Mouse (Mus musculus) forebrain, embryonic 12.5 days (tissue): ENCODE measurements around the gene Gm21149. TPM values are rescaled to one million over a fixed set of nuclear protein-coding genes. Genes with fewer than 3 reads are reported as not detected.
"Not testable (repeated sequence)": the region's sequence is repeated elsewhere in the genome, so short reads cannot be mapped to it uniquely, and the experiment has no call there.

Source experiments
- ATAC-seq: fragments of 200-750 bp; cut with Nextera tagmentation; 2 replicates; pipeline ENCODE4 v1.8.0; 2017; ENCODE audit warnings: moderate TSS enrichment; ENCODE audit not compliant: low FRiP score
- H3K27ac ChIP-seq: fragments of 300-500 bp; sonication (generic); 2 replicates; pipeline ENCODE4 v1.5.1; 2016; ENCODE audit warnings: mild to moderate bottlenecking
- H3K27me3 ChIP-seq: fragments of 300-500 bp; sonication (generic); 2 replicates; pipeline ENCODE4 v1.6.1; 2016; ENCODE audit warnings: mild to moderate bottlenecking
- H3K36me3 ChIP-seq: fragments of 300-500 bp; sonication (generic); replicated peaks from 2 replicates; pipeline ENCODE4 v1.6.1; 2016; ENCODE audit warnings: mild to moderate bottlenecking
- H3K4me1 ChIP-seq: fragments of 300-500 bp; sonication (generic); 2 replicates; pipeline ENCODE4 v1.6.1; 2016
- H3K4me2 ChIP-seq: fragments of 300-500 bp; sonication (generic); 2 replicates; pipeline ENCODE4 v1.6.1; 2016; ENCODE audit warnings: mild to moderate bottlenecking, moderate library complexity
- H3K4me3 ChIP-seq: fragments of 300-500 bp; sonication (generic); replicated peaks from 2 replicates; pipeline ENCODE4 v1.5.1; 2016; ENCODE audit warnings: mild to moderate bottlenecking
- H3K9ac ChIP-seq: fragments of 300-500 bp; sonication (generic); 2 replicates; pipeline ENCODE4 v1.6.1; 2016; ENCODE audit warnings: mild to moderate bottlenecking
- H3K9me3 ChIP-seq: fragments of 300-500 bp; sonication (generic); 2 replicates; pipeline ENCODE4 v1.6.1; 2016
- WGBS: fragments of 180-500 bp; shearing (Covaris S2); methylation state at CpG from one replicate; pipeline ENCODE4 v1.1.7; 2016; 5-methylcytosine and 5-hydroxymethylcytosine counted together
- polyA plus RNA-seq: library from polyadenylated mRNA; unstranded; fragments of >200 nt; fragmentation: Nextera tagmentation; extraction: Ambion mirVana; gene quantifications from 2 replicates; pipeline ENCODE4 v1.2.1, GENCODE M21; 2016

Gm21149 gene
- polyA plus RNA-seq, 1 experiment from 2014 or later, result not detected

DNA sequence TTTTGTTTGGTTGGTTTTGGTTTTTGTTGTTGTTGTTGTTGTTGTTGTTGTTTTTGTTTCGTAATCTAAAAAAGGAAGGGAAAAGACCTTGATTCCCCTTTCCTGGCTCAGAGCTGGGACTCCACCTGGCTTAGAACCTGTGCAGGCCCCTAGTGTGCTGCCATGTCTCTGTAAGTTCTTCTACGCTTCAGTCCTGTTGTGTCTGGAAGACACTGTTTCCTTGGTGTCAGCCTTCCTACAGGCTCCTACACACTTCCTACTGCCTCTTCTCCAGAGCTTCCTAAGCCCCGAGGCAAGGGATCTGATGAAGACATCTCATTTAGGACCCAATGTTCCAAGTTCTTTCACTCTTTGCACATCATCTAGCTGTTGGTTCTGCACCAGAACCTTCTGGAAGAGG, 22.0 kb upstream of the Gm21149 start:
- 81% methylated on average over 3 of the region's 3 CpGs for WGBS
- not testable (repeated sequence) for H3K36me3 ChIP-seq, H3K4me2 ChIP-seq, H3K27me3 ChIP-seq, H3K4me3 ChIP-seq, H3K27ac ChIP-seq, H3K9ac ChIP-seq, H3K4me1 ChIP-seq, ATAC-seq
- H3K9me3 ChIP-seq, result peaks cover 34% of the 10 kb centered on the region

DNA sequence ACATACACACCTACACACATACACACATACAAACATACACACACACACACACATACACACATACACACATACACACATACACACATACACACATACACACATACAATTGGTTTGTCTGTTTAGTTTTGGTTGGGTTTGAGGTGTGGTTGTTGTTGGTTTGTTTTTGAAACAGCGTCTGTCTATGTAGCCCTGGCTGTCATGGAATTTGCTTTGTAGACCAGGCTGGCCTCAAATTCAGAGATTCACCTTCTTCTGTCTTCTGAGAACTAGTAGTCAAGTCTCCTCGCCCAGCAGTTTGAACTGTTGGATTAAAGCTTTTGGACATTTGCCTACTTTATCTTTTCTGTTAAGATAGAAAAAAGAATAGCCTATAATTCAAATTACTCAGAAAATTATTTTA, 14.6 kb upstream of the Gm21149 start:
- not testable (repeated sequence) for H3K4me3 ChIP-seq, H3K4me1 ChIP-seq, H3K27ac ChIP-seq, H3K9ac ChIP-seq, H3K4me2 ChIP-seq, H3K27me3 ChIP-seq, H3K36me3 ChIP-seq
- WGBS, result 62% methylated on average over 2 of the region's 2 CpGs
- peak; percentile 70 for ATAC-seq
- H3K9me3 ChIP-seq, result peaks cover 28% of the 10 kb centered on the region

DNA sequence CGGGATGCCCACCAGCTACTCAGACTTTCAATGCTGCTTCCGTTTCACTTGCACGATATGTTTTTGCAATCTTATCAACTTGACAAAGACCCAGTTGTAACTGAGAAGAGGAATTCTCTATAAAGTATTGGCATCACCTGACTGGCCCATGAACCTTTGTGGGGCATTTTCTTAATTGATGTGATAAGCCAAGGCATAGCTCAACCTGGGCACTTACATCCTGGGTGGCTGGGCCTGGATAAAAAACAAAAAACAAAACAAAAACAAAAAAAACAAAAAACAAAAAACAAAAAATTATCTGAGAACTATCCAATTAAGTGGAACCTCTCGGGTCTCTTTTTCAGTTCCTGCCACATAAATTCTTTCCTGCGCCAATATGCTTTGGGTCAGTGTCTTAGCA, 12.4 kb upstream of the Gm21149 start:
- H3K4me1 ChIP-seq, result no peaks in the 10 kb centered on the region
- H3K27ac ChIP-seq, result no peak overlapping the region
- no peak overlapping the region for H3K4me2 ChIP-seq
- H3K9ac ChIP-seq, result no peak overlapping the region
- 87% methylated on average over 5 of the region's 5 CpGs for WGBS
- peaks cover 33% of the 10 kb centered on the region for H3K9me3 ChIP-seq
- ATAC-seq, result peak; percentile 79
- H3K36me3 ChIP-seq, result no peaks in the 10 kb centered on the region
- no peaks in the 10 kb centered on the region for H3K27me3 ChIP-seq
- H3K4me3 ChIP-seq, result no peak overlapping the region

DNA sequence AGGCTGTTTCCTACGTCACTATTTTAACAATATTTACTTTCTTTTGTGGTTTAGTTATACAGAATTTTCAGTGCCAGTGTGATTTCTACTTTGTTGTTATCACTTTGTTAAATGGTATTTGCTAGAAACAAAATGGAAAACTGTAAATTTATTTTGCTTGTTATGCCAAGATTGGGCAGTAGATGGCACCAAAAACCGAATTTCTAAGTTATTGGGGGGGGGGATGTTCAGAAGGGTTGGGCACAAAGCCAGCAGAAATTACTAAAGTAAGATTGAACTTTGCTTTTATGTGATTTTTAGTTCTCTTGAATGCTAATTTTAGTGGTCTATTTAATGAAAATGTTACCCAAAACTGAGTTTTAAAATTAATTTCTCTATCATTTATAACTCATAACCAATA, 8.3 kb upstream of the Gm21149 start:
- not testable (repeated sequence) for H3K36me3 ChIP-seq, H3K27ac ChIP-seq, H3K4me1 ChIP-seq, H3K4me2 ChIP-seq, ATAC-seq, H3K4me3 ChIP-seq, H3K9ac ChIP-seq, H3K27me3 ChIP-seq
- peaks cover 31% of the 10 kb centered on the region for H3K9me3 ChIP-seq
- WGBS, result 33% methylated on average over 2 of the region's 2 CpGs

DNA sequence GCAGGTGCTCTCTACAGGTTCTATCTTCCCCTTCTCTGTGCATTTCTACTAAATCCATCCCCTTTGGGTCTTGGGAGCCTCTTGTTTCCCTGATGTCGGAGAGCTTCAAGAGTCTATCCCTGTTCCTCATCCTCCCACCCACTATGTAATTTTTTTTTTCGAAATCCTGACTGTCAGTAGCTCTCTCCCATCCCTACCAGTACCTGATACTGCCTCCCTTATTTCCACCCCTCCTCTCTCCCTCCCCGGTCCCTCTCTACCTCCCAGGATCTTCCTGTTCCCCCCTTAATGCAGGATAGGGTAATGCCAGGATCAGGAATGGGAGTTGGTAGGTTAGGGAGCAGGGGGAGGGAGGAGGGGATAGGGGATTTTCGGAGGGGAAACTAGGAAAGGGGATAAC, 7.3 kb upstream of the Gm21149 start:
- ATAC-seq, H3K36me3 ChIP-seq, H3K4me3 ChIP-seq, H3K4me1 ChIP-seq, H3K27ac ChIP-seq, H3K27me3 ChIP-seq, H3K4me2 ChIP-seq, H3K9ac ChIP-seq: not testable (repeated sequence)
- 57% methylated on average over 4 of the region's 4 CpGs for WGBS
- H3K9me3 ChIP-seq, result peaks cover 27% of the 10 kb centered on the region

DNA sequence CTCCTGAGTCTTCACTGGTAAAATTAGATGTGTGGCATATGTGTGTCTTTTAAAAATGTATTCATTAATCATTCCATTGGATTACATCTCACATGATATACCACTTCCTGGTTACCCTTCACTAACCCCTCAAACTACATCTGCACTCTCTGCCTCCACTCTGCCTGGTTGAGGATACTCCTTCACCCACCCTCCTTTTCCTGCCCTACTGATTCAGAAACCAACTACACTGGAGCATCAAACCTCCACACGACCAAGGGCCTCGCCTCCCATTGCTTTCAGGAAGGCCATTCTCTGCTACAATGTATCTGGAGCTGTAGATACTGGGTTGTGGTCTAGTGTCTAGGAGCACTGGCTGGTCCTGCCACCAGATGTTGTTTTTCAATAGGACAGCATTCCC, 6.5 kb upstream of the Gm21149 start:
- not testable (repeated sequence) for H3K27ac ChIP-seq, H3K27me3 ChIP-seq, H3K36me3 ChIP-seq, H3K9ac ChIP-seq, H3K4me3 ChIP-seq, ATAC-seq, H3K4me2 ChIP-seq, H3K4me1 ChIP-seq
- H3K9me3 ChIP-seq, result peaks cover 30% of the 10 kb centered on the region
- 61% methylated on average over 2 of the region's 2 CpGs for WGBS

DNA sequence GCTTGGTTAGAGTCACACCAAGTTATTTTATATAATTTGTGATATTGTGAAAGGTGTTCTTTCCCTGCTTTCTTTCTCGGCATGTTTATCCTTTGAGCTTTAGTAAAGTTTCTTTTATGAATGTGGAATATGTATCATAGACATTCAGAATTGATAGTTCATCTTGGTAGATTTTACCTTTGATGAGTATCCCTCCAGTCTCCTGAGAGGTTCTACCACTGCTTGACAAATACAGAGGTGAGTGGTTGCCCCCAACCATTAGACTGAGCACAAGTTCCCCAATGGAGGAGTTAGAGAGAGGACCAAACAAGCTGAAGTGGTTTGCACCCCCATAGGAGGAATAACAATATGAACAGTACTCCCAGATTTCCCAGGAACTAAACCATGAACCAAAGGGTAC, 6.2 kb downstream of the Gm21149 start:
- H3K4me3 ChIP-seq, H3K4me2 ChIP-seq, ATAC-seq, H3K27ac ChIP-seq, H3K36me3 ChIP-seq, H3K9ac ChIP-seq, H3K4me1 ChIP-seq, H3K27me3 ChIP-seq: not testable (repeated sequence)
- 88% methylated on average over 1 of the region's 1 CpGs for WGBS
- peaks cover 32% of the 10 kb centered on the region for H3K9me3 ChIP-seq

DNA sequence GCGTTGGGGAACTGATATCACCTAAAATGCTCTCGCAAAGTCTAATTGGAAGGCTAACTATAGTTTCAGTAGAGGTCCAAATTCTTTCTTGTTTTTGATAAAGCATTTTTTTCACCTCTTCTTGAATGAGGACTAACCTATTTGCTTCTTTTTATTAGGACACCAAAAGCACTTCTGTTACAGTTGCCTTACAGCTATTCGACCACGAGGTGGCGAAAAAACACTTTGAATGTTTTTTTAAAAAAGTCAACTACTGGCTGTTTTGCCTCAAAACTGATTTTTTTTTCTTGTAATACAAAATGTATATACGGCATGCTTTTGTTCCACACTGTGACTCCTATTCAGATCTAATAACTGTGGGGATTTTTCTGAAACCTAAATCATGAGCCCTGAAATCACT, 8.6 kb downstream of the Gm21149 start:
- not testable (repeated sequence) for ATAC-seq, H3K4me2 ChIP-seq, H3K9ac ChIP-seq, H3K36me3 ChIP-seq, H3K27me3 ChIP-seq, H3K27ac ChIP-seq, H3K4me3 ChIP-seq, H3K4me1 ChIP-seq
- peaks cover 31% of the 10 kb centered on the region for H3K9me3 ChIP-seq
- WGBS, result 61% methylated on average over 6 of the region's 6 CpGs

DNA sequence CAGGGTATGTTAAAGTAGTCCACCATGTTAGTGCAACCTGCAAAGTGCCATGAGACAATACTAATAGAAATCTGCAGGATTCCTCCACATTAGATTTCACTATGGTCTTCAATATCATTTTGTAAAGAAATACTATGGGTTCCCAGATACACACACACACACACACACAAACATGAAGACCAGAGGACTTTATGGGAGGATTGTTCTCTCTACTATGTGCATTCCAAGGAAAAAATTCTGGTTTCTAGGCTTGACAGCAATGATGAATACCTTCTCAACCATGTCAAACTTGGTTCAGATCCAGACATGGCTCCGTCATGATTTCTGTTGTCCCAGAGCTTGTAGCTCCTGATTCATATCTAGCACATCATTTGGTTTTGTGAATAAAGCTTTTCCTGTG, 10.1 kb downstream of the Gm21149 start:
- H3K9ac ChIP-seq, H3K4me3 ChIP-seq, H3K27ac ChIP-seq, H3K4me1 ChIP-seq, H3K4me2 ChIP-seq, H3K36me3 ChIP-seq, H3K27me3 ChIP-seq: not testable (repeated sequence)
- ATAC-seq, result 0 out of 2 replicates have a peak, but pooled peaks have one; percentile 51
- peaks cover 36% of the 10 kb centered on the region for H3K9me3 ChIP-seq
- 52% methylated on average over 1 of the region's 1 CpGs for WGBS

DNA sequence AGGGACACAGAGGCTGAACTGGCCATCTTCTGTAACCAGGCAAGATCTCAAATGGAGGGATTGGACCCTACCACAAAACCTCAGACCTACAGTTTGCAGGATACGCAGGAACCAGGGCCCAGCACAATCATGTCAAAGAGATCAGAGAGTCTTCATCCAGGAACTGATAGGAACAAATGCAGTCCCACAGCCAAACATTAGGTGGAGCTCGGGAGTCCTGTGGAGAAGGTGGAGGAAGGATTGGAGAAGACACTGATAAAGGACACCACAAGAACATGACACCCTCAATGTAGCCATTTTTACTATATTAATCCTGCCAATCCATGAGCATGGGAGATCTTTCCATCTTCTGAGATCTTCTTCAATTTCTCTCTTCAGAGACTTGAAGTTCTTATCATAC, 12.8 kb downstream of the Gm21149 start:
- not testable (repeated sequence) for H3K4me3 ChIP-seq, H3K4me2 ChIP-seq, ATAC-seq, H3K36me3 ChIP-seq, H3K4me1 ChIP-seq, H3K27ac ChIP-seq, H3K9ac ChIP-seq, H3K27me3 ChIP-seq
- 52% methylated on average over 2 of the region's 2 CpGs for WGBS
- peaks cover 39% of the 10 kb centered on the region for H3K9me3 ChIP-seq

DNA sequence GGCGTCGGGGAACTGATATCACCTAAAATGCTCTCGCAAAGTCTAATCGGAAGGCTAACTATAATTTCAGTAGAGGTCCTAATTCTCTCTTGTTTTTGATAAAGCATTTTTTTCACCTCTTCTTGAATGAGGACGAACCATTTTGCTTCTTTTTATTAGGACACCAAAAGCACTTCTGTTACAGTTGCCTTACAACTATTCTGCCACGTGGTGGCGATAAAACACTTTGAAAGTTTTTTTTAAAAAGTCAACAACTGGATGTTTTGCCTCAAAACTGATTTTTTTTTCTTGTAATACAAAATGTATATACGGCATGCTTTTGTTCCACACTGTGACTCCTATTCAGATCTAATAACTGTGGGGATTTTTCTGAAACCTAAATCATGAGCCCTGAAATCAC, 14.7 kb downstream of the Gm21149 start:
- not testable (repeated sequence) for H3K9ac ChIP-seq, H3K27ac ChIP-seq, H3K4me1 ChIP-seq, H3K4me2 ChIP-seq, H3K36me3 ChIP-seq, ATAC-seq, H3K4me3 ChIP-seq, H3K27me3 ChIP-seq
- H3K9me3 ChIP-seq, result peaks cover 34% of the 10 kb centered on the region
- WGBS, result 60% methylated on average over 8 of the region's 8 CpGs

DNA sequence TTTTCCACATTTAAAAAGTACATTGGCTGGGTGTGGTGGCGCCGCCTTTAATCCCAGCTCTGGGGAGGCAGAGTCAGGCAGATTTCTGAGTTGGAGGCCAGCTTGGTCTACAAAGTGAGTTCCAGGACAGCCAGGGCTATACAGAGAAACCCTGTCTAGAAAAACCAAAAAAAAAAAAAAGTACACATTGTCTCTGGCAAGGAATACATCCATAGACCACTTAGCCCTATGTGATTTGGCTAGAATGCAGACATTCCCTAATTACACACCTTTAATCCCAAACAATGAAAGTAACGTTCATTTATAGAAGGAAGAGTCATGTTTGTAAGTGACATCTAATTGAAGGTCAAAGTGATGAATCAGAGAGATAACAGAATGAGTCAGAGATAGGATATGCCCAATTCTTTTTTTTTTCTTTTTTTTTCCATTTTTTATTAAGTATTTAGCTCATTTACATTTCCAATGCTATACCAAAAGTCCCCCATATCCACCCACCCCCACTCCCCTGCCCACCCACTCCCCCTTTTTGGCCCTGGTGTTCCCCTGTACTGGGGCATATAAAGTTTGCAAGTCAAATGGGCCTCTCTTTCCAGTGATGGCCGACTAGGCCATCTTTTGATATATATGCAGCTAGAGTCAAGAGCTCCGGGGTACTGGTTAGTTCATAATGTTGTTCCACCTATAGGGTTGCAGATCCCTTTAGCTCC, 18.3 kb downstream of the Gm21149 start:
- H3K4me3 ChIP-seq, H3K4me1 ChIP-seq, H3K4me2 ChIP-seq, H3K27me3 ChIP-seq, H3K9ac ChIP-seq, ATAC-seq, H3K36me3 ChIP-seq, H3K27ac ChIP-seq: not testable (repeated sequence)
- H3K9me3 ChIP-seq, result peaks cover 26% of the 10 kb centered on the region
- 82% methylated on average over 3 of the region's 5 CpGs for WGBS
